Mouse (Mus musculus): ENCODE data around the gene Hmgcl. TPM values are rescaled to one million over a fixed set of nuclear protein-coding genes. Genes with fewer than 3 reads are reported as not detected.
"Not testable (repeated sequence)": the region's sequence is repeated elsewhere in the genome, so short reads cannot be mapped to it uniquely, and the experiment has no call there.

Hmgcl gene
- total RNA-seq, 2 experiments from 2014 or later = 53.2 to 62.3 TPM

DNA sequence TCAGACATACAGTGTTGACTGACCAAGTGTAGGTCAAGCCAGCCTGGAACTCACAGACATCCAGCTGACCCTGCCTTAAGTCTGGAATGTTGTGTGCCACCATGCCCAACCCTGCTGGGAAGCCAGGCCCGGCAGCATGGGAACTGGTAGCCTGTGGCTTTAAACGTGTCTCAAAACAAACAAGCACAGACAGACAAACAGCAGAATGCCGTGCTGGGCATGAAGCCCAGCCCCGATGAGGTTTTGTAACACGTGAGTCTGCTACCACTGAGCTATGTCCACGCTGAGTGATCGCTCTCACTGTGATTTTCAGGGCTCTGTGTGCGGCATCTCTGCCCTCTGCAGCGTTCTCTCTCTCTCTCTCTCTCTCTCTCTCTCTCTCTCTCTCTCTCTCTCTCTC lies 9.6 kb downstream of the Hmgcl start:
- no peak for DNase-seq (ENCODE audit: low spot score in 2 of 2)

DNA sequence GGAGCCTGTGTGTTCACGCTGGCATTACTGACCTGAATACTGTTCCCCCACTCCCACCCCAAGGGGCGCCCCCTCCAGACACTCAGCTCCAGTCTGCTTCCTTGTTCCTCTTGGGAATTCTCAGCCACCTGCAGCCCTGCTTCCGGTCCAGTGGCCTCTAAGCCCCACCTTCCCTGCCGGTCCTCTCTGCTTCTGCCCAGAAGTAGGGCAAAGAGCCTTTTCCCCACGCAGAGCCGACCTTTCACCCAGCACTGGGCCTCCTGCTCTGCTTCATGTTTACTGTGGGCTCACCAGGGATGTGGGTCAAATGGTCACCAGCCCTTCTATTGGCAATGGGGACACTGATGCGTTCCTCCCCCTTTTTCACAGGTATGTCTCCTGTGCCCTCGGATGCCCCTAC lies 12.1 kb downstream of the Hmgcl start:
- no peak for DNase-seq (ENCODE audit: low spot score in 2 of 2)

DNA sequence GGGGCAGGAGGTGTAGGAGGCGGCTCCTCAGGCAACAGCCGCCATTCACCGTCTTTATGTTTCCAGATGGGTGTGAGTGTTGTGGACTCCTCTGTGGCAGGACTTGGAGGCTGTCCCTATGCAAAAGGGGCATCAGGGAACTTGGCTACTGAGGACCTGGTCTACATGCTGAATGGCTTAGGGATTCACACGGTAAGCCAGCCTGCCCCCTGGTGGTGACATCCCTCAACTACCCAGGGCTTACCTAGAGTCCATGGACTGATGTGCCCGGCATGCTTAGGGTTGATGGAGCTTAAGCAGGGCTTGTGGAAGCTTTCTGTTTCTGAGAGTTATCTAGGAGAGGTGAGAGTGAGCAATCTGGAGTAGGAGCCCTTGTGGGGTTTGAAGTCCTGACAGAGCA lies 14.5 kb downstream of the Hmgcl start:
- DNase-seq (ENCODE audit: low spot score in 2 of 2) = peak; percentile 75 to 79

DNA sequence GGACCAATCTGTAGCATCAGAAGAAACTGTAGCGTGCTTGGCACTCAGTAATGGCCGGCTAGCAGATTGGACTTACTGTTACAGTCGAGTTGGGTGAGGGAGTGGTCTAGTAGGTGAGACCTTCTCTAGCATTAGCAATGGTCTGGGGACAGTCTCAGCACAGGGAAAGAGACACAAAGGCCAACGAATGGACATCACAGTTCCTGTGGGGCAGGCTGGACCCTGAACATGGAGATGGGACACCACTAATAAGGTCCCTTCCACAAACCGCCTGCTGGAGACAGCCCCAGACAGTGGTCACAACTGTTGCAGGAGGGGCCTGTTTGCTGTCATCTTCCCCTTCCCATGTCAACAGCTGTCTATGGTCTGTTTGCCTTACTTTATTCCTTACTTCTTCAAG lies 15.5 kb downstream of the Hmgcl start:
- no peak for DNase-seq (ENCODE audit: low spot score in 2 of 2)

DNA sequence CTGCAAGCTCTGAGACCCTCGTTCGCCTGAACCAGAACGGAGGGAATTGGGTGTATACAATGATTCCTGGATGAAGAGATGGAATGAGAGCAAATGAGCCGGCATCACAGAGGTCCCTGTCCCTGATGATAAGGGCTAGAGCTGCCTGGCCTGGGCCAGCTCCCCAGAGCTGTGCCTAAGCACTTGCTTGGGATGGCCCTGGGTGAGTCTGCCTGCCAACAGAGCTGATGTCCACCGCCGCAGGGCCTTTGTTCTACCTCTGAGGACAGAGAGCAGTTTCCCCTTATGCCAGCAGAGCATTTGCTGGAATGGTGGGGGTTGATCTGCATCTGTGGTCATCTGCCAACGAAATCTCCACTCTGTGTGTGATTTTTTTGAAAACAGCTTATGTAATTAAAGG lies 15.9 kb downstream of the Hmgcl start:
- no peak for DNase-seq (ENCODE audit: low spot score in 2 of 2)

DNA sequence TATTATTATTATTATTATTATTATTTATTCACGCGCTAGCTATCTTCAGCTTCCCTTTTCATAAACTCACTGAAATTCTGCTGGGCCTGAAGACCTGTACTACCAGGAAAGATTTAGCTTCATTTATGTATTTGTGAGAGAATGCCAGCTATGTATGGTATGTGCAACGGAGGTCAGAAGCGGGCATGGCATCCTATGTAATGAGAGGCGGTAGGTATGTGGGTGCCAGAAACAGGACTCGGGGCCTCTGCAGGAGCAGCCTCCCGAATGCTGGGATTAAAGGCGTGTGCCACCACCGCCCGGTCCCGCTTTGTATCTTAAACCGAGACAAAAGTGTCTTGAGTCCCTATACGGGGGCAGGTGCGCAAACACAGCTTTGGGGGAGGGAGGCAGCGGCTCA lies 16.7 kb downstream of the Hmgcl start:
- DNase-seq (ENCODE audit: low spot score in 2 of 2) = no peak

DNA sequence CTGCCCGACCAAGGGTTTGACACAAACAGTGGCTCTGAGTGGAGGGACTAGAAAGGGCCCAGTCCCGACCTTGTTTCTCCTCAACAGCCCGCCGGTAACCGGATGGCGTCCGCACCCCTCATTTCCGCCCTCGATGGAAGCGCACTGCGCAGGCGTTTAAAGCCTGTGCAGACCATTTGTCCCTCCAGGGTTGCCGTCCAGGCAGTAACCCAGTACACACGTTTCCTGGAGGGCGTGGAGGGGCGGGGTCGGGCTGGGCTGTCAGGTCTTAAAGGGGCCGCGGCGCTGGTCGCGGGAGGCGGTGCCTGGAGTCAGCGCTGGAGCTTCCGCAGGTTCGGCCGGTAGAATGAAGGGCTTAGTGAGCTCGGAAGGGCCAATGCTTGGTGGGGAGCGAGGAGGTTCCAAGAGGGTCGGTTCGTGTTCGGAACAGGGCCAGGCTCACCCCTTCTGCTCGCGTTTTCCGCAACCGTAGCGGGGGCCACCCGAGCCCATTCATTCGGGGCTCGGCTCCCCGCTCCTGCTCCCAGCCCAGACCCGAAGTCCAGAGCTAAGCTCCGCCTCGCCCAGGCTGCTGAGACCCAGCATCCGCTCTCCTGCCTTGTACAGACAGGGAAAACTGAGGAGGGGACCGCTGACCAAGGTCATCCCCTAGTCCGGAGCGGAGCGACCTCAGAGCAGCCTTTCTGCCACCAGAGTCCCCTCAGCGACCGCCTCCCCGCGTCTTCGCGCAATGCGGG lies 17.4 kb downstream of the Hmgcl start, which contains the start of gene Gale:
Gale (plus strand) TSS at position 271 of the 737 bp plus-strand sequence.
- peak; percentile 92 to 94 for DNase-seq (ENCODE audit: low spot score in 2 of 2)

DNA sequence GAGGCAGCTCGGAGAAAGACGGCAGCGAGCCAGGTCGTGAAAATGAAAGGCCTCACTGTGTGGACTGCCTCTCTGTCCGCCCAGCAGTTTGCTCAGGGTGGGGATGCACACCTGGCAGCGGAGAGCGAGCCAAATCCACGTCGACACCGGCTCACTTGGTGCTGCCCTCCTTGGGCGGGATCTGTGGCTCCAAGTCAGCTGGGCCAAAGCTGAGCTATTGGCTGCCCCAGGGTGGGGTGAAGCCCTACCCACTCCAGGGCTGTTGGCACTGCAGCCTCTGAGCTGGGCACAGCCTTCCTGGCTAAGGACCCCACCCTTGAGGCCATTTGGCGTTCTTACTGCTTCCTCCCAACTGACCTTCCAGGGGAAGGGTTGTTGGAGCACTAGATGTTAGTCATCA lies 18.2 kb downstream of the Hmgcl start:
- peak in 1 of 2 experiments; percentile 63 for DNase-seq (ENCODE audit: low spot score in 2 of 2)

DNA sequence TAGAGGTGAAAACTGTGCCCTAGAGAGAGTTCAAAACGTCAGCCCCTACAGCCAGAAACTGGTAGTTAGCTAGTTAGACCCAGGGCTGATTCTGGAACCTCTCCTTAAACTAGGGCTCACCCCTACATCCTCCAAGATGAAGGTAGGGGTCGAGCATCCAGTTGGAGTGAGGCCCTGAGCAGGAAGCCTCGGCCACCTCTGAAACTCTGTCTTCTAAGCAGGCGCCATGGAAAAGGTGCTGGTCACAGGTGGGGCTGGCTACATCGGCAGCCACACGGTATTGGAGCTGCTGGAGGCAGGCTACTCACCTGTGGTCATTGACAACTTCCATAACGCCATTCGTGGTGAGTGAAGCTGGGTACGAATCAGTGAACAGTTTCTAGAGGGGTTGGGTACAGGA lies 18.9 kb downstream of the Hmgcl start:
- no peak for DNase-seq (ENCODE audit: low spot score in 2 of 2)

DNA sequence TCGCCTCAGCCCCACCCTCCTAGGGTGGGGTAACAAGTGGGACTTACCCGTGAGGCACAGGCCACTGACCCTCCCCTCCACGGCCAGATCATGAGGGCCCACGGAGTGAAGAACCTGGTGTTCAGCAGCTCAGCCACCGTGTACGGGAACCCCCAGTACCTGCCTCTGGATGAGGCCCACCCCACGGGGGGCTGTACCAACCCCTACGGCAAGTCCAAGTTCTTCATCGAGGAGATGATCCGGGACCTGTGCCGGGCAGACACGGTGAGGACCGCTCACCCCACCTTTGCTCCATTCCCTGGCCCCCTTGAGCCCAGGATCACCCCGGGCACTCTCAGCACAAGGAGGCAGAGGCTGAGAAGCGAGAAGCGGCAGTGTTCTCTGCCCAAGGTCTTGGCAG lies 20.0 kb downstream of the Hmgcl start:
- no peak for DNase-seq (ENCODE audit: low spot score in 2 of 2)

DNA sequence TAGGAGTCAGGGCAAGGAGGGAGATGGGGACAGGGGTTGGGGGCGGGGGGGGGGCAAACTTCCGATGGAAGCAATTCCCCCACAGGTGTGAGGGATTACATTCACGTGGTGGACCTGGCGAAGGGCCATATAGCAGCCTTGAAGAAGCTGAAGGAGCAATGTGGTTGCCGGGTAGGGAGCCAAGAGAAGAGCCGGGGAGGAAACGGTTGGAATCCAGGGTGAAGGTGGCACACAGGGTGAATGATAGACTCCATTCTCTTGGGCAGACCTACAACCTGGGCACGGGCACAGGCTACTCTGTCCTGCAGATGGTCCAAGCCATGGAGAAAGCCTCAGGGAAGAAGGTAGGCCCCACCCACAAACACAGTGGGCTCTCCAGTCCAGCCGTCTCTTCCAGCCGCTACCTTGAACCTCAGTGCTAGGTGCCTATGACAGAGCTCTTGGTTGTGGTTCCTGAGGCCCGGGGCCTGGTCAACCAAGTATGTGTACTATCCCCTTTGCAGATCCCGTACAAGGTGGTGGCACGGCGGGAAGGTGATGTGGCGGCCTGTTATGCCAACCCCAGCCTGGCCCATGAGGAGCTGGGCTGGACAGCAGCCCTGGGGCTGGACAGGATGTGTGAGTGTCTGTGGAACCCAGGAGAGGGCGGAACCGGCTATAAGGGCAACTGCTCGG lies 21.0 kb downstream of the Hmgcl start:
- DNase-seq (ENCODE audit: low spot score in 2 of 2) = no peak

DNA sequence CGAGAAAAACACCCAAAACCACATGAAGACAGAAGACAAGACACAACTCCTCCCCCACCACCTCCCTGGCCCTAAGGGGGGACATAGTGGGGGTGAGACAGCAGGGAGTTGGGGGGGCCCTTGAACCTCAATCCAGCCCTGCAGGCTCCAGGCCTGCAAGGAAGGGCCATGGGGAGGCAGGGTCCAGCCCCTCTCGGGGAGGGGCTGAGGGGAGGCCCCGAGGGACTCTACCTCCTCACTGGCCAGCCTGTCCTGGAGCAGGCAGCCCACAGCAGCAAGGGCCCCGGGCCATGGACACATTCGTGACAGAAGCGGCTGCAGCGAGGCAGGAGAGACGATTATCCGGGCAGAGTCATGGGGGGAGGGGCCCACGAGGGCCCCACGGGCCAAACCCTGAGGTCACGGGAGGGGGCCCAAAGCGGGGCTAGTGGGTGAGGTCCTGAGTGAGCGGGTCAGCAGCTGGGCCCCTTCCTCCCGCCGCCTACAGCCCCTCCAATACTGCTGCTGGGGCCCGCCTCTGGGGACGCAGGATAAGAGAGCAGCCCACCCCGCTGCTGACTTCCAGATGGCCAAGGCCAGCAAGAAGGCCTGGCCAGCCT lies 22.1 kb downstream of the Hmgcl start:
- no peak for DNase-seq (ENCODE audit: low spot score in 2 of 2)

DNA sequence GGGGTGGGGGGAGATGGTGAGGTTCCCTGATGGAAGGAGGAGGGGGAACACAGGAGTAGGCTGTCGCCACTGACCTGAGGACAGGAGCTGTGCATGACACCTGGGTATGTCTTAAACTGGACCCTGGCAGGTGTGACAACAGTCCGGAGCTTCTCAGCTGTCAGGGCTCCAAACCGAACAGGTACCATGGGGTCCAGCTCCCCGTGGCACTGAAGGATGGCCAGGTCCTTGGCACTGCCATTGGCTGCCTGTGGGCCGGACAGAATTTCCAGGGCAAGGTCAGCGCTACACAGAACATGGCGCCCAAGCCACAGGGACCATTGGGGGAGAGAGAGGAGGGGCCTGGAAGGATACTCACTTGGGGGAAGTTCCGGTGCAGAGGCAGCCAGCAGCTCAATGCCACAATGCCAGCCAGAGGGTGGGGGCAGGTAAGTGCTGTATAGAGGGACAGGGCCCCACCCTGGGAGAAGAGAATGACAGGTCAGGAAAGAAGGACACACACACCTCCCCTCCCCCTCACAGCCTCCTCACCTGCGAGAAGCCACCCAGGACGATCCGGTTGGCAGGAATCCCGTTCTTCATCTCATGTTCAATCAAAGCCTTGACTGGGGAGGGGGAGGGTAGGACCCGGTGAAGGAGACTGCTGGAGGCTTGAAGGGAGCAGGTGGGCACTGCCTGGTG lies 23.0 kb downstream of the Hmgcl start:
- peak in 1 of 2 experiments; percentile 20 for DNase-seq (ENCODE audit: low spot score in 2 of 2)

DNA sequence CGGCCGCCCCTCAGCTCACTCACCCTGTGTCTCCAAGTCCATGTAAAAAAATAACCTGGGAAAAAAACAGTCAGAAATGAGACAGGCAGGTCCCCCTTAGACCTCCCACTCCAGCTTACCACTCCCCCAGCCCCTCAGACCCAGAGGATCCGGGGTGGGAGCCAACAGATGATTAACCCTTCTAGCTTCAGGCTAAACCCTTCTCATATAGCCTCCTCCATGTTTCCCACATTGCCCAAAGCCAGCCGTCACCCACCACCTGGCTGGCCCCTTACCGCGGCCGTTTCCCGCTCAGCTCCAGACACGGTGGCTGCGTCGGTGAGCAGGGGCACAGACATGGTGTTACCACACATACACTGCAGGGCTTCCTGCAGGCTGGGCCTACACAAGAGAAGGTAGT lies 24.3 kb downstream of the Hmgcl start:
- DNase-seq (ENCODE audit: low spot score in 2 of 2) = no peak

DNA sequence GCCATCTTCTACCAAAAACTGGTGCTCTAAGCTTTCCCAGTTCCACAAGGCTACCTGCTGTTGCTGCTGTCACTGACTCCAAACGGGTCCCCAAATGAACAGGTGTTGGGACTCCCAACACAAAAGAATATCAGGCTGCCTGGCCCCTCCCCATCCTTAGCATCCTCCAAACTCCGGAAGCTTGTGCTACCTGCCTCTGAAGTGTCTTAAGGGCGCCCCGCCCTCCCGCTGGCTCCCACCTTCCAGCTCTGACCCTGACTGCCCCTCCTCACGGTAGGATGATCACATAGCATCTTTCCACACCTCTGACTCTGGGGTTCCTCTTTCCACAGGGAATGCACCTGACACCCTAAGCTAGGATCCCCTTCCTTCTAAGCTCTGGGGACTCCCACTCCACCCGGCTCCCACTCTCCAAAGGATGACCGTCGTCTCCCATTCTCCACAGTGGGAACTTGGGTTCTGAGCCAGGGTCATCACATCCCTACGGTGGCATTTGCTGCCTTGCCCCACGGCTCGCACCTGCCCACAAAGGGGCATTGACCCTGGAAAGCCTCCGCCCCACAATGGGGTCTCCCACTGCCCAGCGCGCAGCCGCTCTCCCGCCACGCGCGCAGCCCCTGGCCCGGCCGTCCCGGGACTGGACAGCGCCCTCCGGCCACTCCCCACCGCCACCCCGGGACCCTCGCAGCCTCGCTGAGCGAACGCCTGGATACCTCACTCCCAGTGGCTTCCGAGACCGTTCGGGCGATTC lies 25.7 kb downstream of the Hmgcl start:
- DNase-seq (ENCODE audit: low spot score in 2 of 2) = peak in 1 of 2 experiments; percentile 24

DNA sequence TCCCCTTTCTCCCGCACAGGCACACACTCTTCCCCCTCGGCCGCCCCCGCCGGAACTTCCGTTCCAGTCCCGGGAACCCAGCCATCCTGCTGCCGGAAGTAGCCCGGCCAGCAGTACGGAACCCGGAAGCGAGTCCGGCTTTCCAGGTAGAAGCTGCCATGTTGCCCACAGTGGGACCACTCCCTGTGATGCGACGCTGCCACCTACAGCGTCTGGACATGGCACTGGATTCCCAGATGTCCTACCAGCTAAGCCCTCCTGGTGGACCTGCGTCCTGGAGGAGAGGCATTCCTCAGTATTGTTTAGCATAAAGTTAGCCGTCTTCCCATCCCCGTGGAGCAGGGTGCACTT lies 26.3 kb downstream of the Hmgcl start, which contains the start of gene Lypla2:
Lypla2 (minus strand) TSS at position 71 of the 351 bp plus-strand sequence.
- peak; percentile 84 to 87 for DNase-seq (ENCODE audit: low spot score in 2 of 2)

DNA sequence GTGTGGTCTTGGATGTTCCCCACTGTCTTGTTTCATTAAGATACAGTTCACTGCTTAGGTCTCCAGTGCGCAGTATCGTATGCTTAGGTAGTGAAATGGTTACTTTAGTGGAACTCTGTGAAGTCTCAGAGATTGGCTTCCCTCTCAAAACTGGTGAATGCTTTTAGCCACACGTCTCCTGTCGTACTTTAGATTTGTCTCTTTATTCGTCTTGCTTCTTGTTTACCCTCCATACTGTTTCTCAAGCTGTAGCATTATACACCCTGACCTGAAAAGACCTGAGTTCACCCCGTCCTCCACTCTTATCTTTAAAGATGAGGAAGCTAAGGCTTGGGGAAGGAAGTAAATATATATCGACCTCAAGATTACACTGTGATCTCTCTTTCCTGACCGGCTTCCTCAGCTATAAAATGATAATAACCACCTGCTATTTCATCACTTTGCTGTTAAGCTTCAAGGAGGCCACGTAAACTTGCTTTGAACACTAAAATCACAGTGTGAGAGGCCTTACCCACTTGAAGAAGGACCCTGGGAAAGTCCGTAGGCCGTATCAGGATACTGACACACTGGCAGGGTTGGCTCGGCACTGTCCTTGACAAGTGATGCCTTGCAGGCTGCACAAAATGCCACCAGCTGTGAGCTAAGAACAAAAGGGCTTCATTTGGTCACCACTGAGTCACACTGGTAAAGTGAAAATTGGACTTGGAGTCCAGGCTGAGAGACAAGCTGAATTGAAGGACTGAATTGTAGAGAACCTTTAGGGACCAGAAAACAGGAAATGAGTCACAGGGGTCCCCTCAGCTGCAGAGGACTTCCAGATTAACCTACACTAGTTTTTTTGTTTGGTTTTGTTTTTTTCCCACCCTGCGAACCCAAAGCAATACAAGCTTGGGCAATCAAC lies 26.9 kb downstream of the Hmgcl start:
- DNase-seq (ENCODE audit: low spot score in 2 of 2) = peak in 1 of 2 experiments; percentile 25

DNA sequence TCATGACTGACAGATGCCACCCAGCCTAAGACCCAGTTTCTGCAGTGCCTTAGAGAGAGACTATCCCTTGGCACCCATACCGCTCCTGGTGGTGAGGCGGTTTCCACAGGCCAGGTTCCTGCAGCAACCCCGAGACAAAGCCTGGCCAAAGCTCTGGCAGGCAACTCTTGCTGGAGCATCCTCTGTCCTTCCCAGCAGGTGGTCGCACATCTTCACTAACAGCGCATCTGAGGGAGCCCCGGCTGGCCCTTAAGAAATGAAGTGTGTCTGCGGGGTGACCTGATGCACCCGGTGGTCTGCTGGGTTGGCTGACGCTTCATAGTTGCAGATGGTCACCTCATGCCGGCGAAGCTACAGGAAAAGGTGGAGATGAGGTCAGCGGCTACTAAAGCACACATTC lies 29.9 kb downstream of the Hmgcl start:
- DNase-seq (ENCODE audit: low spot score in 2 of 2) = no peak

DNA sequence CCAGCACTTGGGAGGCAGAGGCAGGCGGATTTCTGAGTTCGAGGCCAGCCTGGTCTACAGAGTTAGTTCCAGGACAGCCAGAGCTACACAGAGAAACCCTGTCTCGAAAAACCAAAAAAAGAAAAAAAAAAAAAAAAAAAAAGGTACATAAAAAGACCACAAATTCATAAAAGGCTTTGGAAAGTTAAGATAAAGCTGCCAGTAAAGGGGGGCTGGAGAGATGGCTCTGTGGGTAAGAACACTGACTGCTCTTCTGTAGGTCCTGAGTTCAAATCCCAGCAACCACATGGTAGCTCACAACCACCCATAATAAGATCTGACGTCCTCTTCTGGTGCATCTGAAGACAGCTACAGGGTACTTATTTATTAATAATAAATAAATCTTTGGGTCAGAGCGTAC lies 34.0 kb downstream of the Hmgcl start:
- not testable (repeated sequence) for DNase-seq (ENCODE audit: low spot score in 2 of 2)

DNA sequence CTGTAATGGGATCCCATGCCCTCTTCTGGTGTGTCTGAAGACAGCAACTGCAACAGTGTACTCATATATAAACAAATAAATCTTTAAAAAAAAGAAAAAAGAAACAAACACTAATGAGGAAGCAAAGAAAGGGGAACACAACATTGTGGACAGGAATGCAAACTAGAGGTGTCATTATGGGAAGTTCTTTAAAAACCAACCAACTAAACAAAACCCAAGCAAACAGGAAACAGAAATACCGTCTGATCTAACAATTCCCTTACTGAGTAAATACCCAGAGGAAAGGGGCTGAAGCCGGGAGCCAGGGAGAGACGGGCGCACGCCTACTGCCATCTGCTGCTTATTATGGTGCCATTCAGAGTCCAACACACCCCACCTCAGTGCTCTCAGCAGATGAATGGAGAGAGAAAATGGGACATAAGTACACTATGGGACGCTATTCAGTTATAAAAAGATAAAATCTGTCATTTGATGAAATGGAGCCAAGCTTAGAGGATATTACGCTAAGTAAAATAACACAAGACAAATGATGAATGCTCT lies 35.3 kb downstream of the Hmgcl start:
- no peak for DNase-seq (ENCODE audit: low spot score in 2 of 2)
